Mouse (Mus musculus) G1E (cell line): ENCODE measurements around the gene Twsg1.

ENCODE experiments used
- CTCF ChIP-seq: IDR thresholded peaks from 2 replicates; pipeline ENCODE4 v1.5.1; 2012; ENCODE audit warnings: low read depth, low read length, inconsistent platforms, mixed read lengths
- GATA1 ChIP-seq: IDR thresholded peaks from 2 replicates; pipeline ENCODE4 v1.6.1; 2012; ENCODE audit warnings: borderline replicate concordance, low read length, inconsistent platforms, mixed read lengths
- GATA2 ChIP-seq: IDR thresholded peaks from 2 replicates; pipeline ENCODE4 v1.6.1; 2012; ENCODE audit warnings: low read depth, low read length, inconsistent platforms, borderline replicate concordance
- POLR2AphosphoS5 ChIP-seq: IDR thresholded peaks from 2 replicates; pipeline ENCODE4 v1.6.1; 2012; ENCODE audit warnings: low read depth, low read length, inconsistent platforms; ENCODE audit not compliant: insufficient replicate concordance

DNA sequence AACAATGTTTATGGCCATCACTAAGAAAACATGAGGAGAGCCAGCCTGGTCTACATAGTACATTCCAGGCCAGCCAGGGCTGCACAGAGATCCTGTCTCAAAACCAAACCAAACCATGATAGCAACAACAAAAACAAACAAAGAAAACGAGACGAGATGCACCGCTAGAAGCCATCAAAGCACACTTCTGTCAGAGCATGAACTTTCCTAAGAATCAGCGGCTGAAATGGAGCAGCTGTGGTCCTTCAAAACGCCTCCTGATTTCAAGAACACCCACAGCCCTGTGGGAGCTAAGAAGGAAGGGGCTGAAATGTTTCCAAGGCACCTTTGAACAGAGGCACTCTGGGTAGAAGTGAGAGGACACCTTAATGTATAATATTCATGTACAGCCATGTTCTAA, 26.8 kb downstream of the Twsg1 start:
- no peak for TF ChIP-seq GATA1
- no peak for TF ChIP-seq CTCF
- TF ChIP-seq GATA2, result no peak
- no peak for TF ChIP-seq POLR2AphosphoS5
